Mouse (Mus musculus) left cerebral cortex, adult 9 months (tissue): ENCODE results near the gene Clcnkb.
A peak's percentile ranks its signal among the peaks of the same experiment; 100 is the strongest.

ENCODE experiments used
- DNase-seq, 2 experiments: peaks; one replicate each; pipeline ENCODE4 v3.0.0; 2022; ENCODE audit warnings: low spot score in 2 of 2

Clcnkb gene

GRCm38 (mm10) chr4:141404518-141405313 is 11.1 kb downstream of the Clcnkb start:
- DNase-seq = peak; percentile 64 to 94

GRCm38 (mm10) chr4:141400171-141400570 is 15.6 kb downstream of the Clcnkb start:
- no peak for DNase-seq

GRCm38 (mm10) chr4:141398545-141398944 is 17.3 kb downstream of the Clcnkb start, which contains the start of gene Clcnka:
TSS of gene Clcnka (minus strand) at chr4:141398724.
- no peak for DNase-seq

GRCm38 (mm10) chr4:141397861-141398260 is 18.0 kb downstream of the Clcnkb start:
- no peak for DNase-seq

DNA sequence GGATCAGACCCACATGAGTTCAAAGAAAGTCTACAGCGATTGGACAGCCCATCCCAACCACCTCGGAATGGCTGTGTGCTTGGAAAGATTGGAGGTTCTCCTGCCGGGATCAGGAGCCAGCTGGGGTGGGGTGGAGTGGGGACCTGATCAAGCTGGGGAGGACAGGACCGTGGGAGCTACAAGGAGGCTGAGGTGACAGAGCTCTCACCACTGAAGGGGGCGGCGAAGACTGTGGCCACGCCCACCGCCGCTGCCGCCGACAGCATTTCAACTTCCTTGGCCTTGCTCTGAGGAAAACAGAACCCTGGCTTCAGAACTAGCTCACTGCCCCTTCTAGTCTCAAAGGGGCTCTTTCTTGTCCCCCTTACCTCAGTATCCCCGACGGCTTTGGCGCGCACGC is 21.1 kb downstream of the Clcnkb start:
- no peak for DNase-seq

DNA sequence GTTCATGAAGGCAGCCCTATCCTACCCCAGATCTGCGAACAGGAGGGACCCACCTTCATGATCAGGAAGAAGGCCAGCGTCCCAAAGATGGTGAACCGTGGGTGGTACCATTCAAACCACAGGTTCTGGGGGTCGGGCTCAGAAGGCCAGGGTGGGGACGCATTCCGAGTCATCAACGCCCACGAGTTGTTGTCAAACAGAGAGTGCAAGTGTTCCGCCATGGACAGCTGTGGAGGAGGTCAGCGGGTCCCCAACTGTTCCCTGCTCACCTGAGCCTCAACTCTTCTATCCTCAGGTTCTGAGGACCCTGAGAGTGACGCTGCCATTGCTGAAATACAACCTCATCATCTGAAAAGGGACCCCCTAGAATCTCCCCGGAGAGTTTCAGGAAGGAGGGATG is 24.5 kb downstream of the Clcnkb start:
- DNase-seq = no peak

DNA sequence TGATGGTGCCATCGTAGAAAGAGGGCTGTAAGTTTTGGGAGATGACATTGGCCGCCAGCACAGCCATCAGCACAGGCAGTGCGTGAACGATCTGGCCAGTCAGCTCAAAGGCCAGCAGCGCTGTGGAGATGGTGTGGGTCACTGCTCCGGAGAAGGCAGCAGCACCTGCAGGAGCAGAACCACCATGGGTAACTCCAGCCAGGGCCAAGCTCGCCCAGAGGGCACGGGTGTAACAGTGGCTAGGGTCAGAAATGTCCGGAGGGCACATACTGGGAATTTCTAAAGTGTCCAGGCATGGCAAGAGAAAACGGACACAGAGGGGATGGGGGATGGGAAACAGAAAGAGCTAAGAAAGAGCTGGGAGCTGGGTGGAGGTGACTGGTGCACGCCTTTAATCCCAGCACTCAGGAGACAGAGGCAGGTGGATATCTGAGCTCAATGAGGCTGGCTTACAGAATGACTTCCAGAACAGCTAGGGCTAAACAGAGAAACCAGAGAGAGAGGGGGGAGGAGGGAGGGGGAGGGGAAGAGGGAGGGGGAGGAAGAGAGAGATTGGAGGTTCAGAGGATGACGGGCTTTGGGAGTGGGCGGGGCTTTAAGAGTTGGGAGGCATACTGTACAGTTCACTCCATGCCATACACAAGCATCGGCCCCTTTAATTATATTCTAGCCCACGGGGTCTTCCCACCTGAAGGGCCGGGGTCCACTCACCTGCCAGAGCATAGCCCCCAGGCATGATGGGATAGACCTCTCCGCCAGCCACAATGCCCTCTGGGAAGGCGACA is 26.3 kb downstream of the Clcnkb start:
- DNase-seq = no peak

- no peak for DNase-seq
These were observed 27.9 kb downstream of the Clcnkb start for GRCm38 (mm10) chr4:141387933-141388332.

- peak in 1 of 2 experiments; percentile 75 for DNase-seq
These were observed 28.6 kb downstream of the Clcnkb start for GRCm38 (mm10) chr4:141387093-141387784.

DNA sequence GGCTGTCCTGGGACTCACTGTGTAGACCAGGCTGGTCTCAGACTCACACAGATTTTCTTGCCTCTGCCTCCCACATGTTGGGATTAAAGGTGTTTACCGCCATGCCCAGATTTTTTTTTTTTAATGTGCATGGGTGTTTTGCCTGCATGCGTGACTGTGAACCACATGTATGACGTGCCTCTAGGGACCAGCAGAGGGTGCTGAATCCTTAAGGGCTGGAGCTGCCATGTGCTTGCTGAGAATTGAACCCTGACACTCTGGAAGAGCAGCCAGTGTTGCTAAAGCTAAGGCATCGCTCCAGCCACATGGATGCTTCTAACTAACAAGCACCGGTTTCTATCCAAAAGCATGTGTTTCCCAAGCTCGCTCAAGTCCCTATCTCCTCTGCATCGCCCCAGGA is 29.7 kb downstream of the Clcnkb start:
- no peak for DNase-seq

DNA sequence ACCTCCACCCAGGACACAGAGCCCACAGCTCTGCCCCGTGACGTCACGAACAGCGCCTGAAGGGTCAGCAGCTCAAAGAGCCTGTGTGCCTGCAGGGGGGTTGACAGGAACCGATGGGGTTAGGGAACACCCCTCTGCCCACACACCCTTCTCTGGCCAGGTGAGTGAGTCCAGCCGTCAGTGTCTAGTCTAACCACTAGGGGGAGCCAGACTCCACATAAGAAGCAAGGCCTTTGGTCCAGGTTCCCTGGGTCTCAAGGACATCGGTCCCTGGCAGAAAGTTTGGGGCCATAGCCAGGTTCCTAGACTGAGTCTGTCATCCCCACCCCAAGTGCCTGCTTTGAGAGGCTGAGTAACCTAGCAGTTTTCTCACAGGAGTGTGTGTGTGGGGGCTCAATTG is 30.5 kb downstream of the Clcnkb start:
- peak in 1 of 2 experiments; percentile 20 for DNase-seq

DNA sequence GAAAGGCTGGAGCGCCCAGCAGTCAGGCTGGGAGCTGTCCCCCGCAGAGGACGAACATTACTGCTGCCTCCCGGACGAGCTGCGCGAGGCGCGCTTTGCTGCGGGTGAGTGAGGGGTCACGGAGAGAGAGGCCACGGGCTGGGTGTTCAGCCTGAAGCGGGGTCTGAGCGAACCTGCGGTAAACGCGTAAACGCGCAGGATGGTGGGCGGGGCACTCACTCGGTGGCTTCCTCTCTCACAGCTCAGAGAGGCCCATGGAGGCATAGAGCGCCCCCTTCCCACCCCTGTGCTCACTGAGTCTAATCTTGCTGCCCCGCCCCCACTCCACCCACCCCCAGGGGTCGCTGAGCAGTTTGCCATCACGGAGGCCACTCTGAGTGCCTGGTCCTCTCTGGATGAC is 33.4 kb downstream of the Clcnkb start:
- no peak for DNase-seq

DNA sequence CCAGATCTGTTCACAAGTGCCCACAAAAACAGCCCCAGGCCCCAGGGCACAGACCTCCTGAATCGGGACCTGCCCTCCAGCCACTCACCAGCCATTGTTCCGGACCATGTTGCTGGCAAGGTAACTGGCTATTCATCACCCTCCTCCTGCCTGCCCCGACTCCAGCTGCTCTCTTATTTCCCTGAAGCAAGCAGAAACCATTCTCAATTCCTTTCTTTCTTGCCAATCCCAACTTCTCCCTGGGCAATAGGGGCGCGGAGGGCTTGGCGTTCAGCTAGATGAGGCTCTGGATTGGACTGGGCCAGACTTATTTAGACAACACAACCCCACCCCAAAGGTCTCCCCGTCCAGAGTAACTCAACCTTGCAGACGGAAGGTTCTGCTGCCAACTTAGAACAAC is 36.1 kb downstream of the Clcnkb start:
- DNase-seq = no peak

DNA sequence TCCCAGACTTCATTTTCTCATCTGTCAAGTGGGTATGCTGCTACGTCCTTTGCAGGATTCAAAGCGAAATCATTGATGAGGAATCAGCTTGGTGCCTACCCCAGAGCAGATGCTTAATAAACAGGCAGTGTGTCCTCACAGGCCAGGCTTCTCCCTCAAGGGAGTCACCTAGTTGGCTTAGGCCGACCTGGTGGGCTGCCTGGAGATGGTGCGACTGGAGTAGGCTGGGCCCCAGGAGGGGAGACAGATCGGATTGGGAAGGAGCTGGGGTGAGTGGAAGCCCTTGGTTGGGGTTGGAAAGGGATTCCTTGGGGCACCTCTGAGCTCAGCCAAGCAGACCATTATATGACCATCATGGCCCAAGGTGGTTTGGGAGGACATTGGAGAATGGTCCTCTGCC is 43.4 kb downstream of the Clcnkb start:
- DNase-seq = no peak

DNA sequence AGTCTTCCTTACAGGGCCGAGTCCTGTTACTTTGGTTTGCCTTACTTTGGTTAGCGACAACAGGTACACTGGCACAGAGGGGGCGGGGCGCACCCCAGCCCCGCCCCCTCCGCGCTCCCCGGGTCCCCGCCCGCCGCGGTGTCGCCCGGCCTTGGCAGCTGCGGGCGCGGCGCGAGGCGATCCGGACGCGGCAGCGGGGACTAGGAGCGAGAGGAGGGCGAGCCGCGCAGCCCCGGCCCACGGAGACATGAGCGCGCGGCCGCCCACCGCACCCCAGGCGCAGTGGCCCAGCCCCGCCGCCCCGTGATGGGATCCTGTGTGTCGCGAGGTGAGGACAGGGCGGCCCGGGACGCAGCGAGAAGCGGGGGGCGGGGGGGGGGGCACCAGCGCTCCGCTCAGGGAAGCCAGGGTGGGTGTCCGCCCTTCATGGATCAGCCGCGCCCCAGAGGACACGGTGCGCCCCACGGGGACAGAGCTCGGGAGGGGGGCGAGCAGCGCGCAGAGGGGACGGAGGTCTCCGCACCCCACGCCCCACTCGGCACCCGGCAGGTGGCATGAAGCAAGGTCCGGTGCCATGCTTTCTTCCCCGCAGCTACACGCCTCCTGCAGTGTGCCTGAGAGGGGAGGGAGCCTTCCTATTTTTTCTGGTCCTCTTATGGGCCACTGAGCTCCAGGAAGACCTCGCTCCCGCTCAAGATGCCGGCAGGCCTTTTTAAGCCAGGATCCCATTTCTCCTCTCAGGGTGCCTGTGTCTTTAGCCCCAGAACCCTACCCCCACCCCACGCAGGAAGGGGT is 47.6 kb downstream of the Clcnkb start, which contains the start of gene Fam131c:
Gene Fam131c, plus strand, starts transcription at position 224 of the 795 bp plus-strand sequence.
- no peak for DNase-seq

DNA sequence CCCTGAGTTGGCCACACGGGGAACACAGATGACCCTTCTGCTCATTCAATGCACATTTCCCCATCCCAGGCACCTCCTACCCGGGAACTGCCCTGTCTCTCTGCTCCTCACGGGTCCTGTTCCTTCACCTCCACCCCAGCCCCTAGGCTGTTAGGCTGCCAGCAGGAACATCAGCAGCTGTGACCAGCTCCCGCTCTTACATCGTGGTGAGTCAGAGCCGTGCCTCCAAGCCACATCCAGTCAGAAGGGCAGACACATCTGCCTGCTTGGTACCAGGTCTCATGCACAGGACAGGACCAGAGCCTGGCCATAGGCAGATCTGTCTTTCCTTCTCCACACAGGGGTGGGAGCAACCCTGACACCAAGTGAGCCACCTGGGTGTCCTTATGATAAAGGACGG is 49.9 kb downstream of the Clcnkb start:
- DNase-seq = no peak

DNA sequence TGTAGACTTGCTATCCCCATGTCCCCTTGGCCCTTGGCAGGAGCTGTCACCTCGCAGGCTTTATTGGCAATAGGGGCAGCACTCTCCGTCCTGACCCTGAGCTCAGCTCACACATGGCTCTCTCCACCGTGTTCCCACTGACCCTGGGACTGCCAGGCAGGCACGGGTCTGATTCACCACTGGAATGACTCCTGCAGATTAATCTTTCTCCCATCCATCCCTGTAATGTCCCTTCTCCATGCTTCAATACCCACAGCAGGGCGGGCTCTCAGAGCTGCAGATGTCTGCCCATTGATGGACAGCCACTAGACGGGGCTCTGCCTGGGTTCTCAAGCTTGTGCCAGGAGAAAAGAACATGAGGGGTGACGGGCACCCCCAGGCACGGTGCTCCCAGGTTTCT is 50.7 kb downstream of the Clcnkb start:
- no peak for DNase-seq

- peak in 1 of 2 experiments; percentile 78 for DNase-seq
These were observed 52.8 kb downstream of the Clcnkb start for GRCm38 (mm10) chr4:141362937-141363548.

GRCm38 (mm10) chr4:141360846-141361245 is 55.0 kb downstream of the Clcnkb start:
- no peak for DNase-seq

DNA sequence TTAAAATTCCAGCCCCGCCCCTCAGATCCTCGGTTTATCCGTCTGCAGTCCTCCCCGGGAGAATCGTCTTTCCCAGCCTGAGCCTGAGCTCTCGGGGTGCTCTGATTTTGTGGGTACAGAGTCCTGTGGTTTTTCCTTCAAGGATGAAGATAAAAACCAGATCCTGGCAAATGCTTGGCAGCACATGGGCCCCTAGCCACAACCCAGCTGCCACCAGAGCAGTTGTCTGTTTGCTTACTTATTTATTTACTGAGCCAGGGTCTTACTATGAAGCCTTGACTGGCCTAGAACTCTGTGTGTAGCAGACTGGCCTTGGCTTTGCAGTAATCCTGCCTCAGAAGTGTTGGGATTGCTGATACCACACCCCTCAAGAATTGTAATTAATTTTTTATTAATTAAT is 56.6 kb downstream of the Clcnkb start:
- DNase-seq = no peak

DNA sequence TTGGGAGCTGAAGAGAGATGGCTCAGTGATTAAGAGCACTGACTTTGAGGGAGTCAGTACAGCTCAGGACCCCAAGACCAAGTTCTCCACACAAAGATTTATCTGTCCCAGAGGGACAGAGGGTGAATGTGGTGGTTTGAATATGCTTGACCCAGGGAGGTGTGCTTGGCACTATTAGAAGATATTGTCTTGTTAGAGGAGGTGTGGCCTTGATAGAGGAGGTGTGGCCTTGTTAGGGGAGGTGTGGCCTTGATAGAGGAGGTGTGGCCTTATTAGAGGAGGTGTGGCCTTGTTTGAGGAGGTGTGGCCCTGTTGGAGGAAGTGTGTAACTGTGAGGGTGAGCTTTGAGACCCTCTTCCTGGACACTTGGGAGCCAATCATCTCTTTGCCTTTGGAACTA is 58.0 kb downstream of the Clcnkb start:
- DNase-seq = no peak
